Mouse (Mus musculus): Measurements from ENCODE around the gene Gabbr1. TPM values are rescaled to one million over a fixed set of nuclear protein-coding genes. Genes with fewer than 3 reads are reported as not detected.

Gene Gabbr1
- total and polyA plus RNA-seq, 3 experiments: 2.1 to 11.6 (median 4.7) TPM

- no peaks in the 10 kb centered on the region for H3K27me3 ChIP-seq (replicated peaks)
- H3K9me3 ChIP-seq (replicated peaks; ENCODE audit: low read length): no peaks in the 10 kb centered on the region
- no peak overlapping the region for H3K27ac ChIP-seq (ENCODE audit: insufficient read depth, low read depth)
- no peak overlapping the region for H3K9ac ChIP-seq (ENCODE audit: insufficient read depth, low read depth)
- no peaks in the 10 kb centered on the region for H3K4me1 ChIP-seq (ENCODE audit: control insufficient read depth in 1 of 2, insufficient read depth in 2 of 2)
- no peak for TF ChIP-seq NRF1 (IDR thresholded peaks at IDR 0.05; ENCODE audit: low read depth, low read length)
- no peak for TF ChIP-seq PAX5 (IDR thresholded peaks at IDR 0.05; ENCODE audit: low read length)
- no peak for TF ChIP-seq TBP (conservative IDR thresholded peaks at IDR 0.05; ENCODE audit: low read depth, low read length)
- TF ChIP-seq ZNF384 (IDR thresholded peaks at IDR 0.05; ENCODE audit: low read depth, low read length): no peak
- TF ChIP-seq JUND (conservative IDR thresholded peaks at IDR 0.05; ENCODE audit: low read depth, low read length): no peak
- no peak for TF ChIP-seq USF1 (IDR thresholded peaks at IDR 0.05; ENCODE audit: low read depth, low read length)
- no peak for TF ChIP-seq ZC3H11A (IDR thresholded peaks at IDR 0.05; ENCODE audit: low read depth, low read length)
- TF ChIP-seq BHLHE40 (IDR thresholded peaks at IDR 0.05; ENCODE audit: low read depth, low read length): no peak
- TF ChIP-seq HCFC1 (IDR thresholded peaks at IDR 0.05; ENCODE audit: low read depth, low read length): no peak
- TF ChIP-seq CHD1 (IDR thresholded peaks at IDR 0.05; ENCODE audit: low read depth, low read length): no peak
- no peak for TF ChIP-seq IRF4 (IDR thresholded peaks at IDR 0.05; ENCODE audit: low read depth, low read length)
- TF ChIP-seq ELF1 (IDR thresholded peaks at IDR 0.05; ENCODE audit: low read depth, low read length): no peak
- TF ChIP-seq JUN (IDR thresholded peaks at IDR 0.05; ENCODE audit: insufficient read depth, low read depth, low read length): no peak
- no peak for TF ChIP-seq ZMIZ1 (IDR thresholded peaks at IDR 0.05; ENCODE audit: low read depth, low read length)
- H3K4me3 ChIP-seq (replicated peaks in 1 of 3; ENCODE audit: low read depth in 2 of 3, low read length in 2 of 3, poor library complexity in 1 of 3): no peak overlapping the region
- no peaks in the 10 kb centered on the region for H3K79me2 ChIP-seq (replicated peaks; ENCODE audit: control insufficient read depth, extremely low read depth, insufficient read depth, poor library complexity, severe bottlenecking)
- H3K36me3 ChIP-seq (replicated peaks in 1 of 2; ENCODE audit: control insufficient read depth in 1 of 2, insufficient read depth in 1 of 2, low read length in 1 of 2): no peaks in the 10 kb centered on the region
- H3K4me2 ChIP-seq (ENCODE audit: insufficient read depth, low read depth, poor library complexity, severe bottlenecking): no peak overlapping the region
- dilution Hi-C loops (cut with MboI; ENCODE audit: extremely low pct_ligation_motif_present, extremely low pct_unique_long_range_greater_than_20kb, low sequenced_read_pairs) (no loop called here), in situ Hi-C loops (cut with MboI; ENCODE audit: low pct_ligation_motif_present, low pct_unique_long_range_greater_than_20kb, low sequenced_read_pairs) (no loop called here)
- no peak for DNase-seq (ENCODE audit: extremely low read depth)
These were observed 36.2 kb upstream of the Gabbr1 start for GRCm38 (mm10) chr17:37009460-37010042.

GRCm38 (mm10) chr17:37011719-37012118, 34.0 kb upstream of the Gabbr1 start:
- H3K27me3 ChIP-seq (replicated peaks): no peaks in the 10 kb centered on the region
- H3K4me3 ChIP-seq (replicated peaks in 1 of 3; ENCODE audit: low read depth in 2 of 3, low read length in 2 of 3, poor library complexity in 1 of 3): no peak overlapping the region
- no peak for DNase-seq (ENCODE audit: extremely low read depth)
- H3K36me3 ChIP-seq (replicated peaks in 1 of 2; ENCODE audit: control insufficient read depth in 1 of 2, insufficient read depth in 1 of 2, low read length in 1 of 2): no peaks in the 10 kb centered on the region
- dilution Hi-C loops (cut with MboI; ENCODE audit: extremely low pct_ligation_motif_present, extremely low pct_unique_long_range_greater_than_20kb, low sequenced_read_pairs) (no loop called here), in situ Hi-C loops (cut with MboI; ENCODE audit: low pct_ligation_motif_present, low pct_unique_long_range_greater_than_20kb, low sequenced_read_pairs) (no loop called here)
- no peak overlapping the region for H3K27ac ChIP-seq (ENCODE audit: insufficient read depth, low read depth)
- no peaks in the 10 kb centered on the region for H3K9me3 ChIP-seq (replicated peaks; ENCODE audit: low read length)
- H3K9ac ChIP-seq (ENCODE audit: insufficient read depth, low read depth): no peak overlapping the region
- H3K4me1 ChIP-seq (ENCODE audit: control insufficient read depth in 1 of 2, insufficient read depth in 2 of 2): no peaks in the 10 kb centered on the region
- no peaks in the 10 kb centered on the region for H3K79me2 ChIP-seq (replicated peaks; ENCODE audit: control insufficient read depth, extremely low read depth, insufficient read depth, poor library complexity, severe bottlenecking)
- TF ChIP-seq NRF1 (IDR thresholded peaks at IDR 0.05; ENCODE audit: low read depth, low read length) (no peak), SMC3 (IDR thresholded peaks at IDR 0.05; ENCODE audit: low read depth, low read length) (no peak), BHLHE40 (IDR thresholded peaks at IDR 0.05; ENCODE audit: low read depth, low read length) (no peak), MYC (IDR thresholded peaks at IDR 0.05; ENCODE audit: low read depth, low read length) (no peak), ELF1 (IDR thresholded peaks at IDR 0.05; ENCODE audit: low read depth, low read length) (no peak), ZNF384 (IDR thresholded peaks at IDR 0.05; ENCODE audit: low read depth, low read length) (no peak), IRF4 (IDR thresholded peaks at IDR 0.05; ENCODE audit: low read depth, low read length) (no peak)
- H3K4me2 ChIP-seq (ENCODE audit: insufficient read depth, low read depth, poor library complexity, severe bottlenecking): no peak overlapping the region
